In the genomic region with DNA sequence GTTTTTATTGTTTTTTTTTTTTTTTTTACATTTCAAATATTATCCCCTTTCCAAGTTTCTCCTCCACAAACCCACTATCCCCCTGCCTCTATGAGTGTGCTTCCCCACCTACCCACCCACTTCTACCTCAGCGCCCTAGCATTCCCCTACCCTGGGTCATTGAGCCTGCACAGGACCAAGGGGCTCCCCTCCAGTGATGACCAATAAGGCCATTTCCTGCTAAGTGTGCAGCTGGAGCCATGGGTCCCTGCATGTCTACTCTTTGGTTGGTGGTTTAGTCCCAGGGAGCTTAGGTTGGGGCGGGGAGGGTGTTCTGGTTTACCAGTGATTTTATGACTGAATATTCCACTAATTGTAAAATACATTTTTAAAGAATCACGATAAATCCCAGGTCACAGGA, we compare ENCODE assay signal across 8 mouse cellular contexts. TPM values are rescaled to one million over a fixed set of nuclear protein-coding genes. Genes with fewer than 3 reads are reported as not detected.
DNase-seq lines count a peak whose midpoint lies in the region; ATAC-seq and TF ChIP-seq lines count a peak whose summit lies in the region.
"Not testable (repeated sequence)": the region's sequence is repeated elsewhere in the genome, so short reads cannot be mapped to it uniquely, and the experiment has no call there.

No protein-coding gene starts in this region.

- H3K9me3 ChIP-seq in ES-Bruce4 (replicated peaks; ENCODE audit: control insufficient read depth, insufficient read depth, low read length, poor library complexity, severe bottlenecking); forebrain, embryonic 15.5 days; hindbrain, embryonic 10.5 days; kidney, postnatal 0 days (replicated peaks; ENCODE audit: low read length); liver, embryonic 15.5 days (replicated peaks); midbrain, embryonic 14.5 days (ENCODE audit: control insufficient read depth, low read length): not testable (repeated sequence)

- not testable (repeated sequence) for H3K27me3 ChIP-seq in ES-Bruce4 (ENCODE audit: control insufficient read depth, insufficient read depth, low read length, poor library complexity, severe bottlenecking); forebrain, embryonic 15.5 days; hindbrain, embryonic 10.5 days (ENCODE audit: insufficient read depth, poor library complexity, severe bottlenecking); kidney, postnatal 0 days (ENCODE audit: insufficient read depth, low read length); liver, embryonic 15.5 days; midbrain, embryonic 14.5 days (ENCODE audit: control insufficient read depth, insufficient read depth, low read length); spleen, adult 2 months (ENCODE audit: control insufficient read depth, insufficient read depth, low read length)

- H3K9ac ChIP-seq in ES-Bruce4 (ENCODE audit: low read depth, poor library complexity, severe bottlenecking) = peak overlapping the region; percentile 90
- H3K9ac ChIP-seq in forebrain, embryonic 15.5 days (replicated peaks) = peak overlapping the region; percentile 64
- H3K9ac ChIP-seq in kidney, postnatal 0 days (ENCODE audit: low read depth, low read length) = peak overlapping the region; percentile 75
- peak overlapping the region; percentile 72 for H3K9ac ChIP-seq in liver, embryonic 15.5 days
- H3K9ac ChIP-seq in midbrain, embryonic 14.5 days (replicated peaks; ENCODE audit: low read length) = peak overlapping the region; percentile 60

- not testable (repeated sequence) for TF ChIP-seq EP300 in ES-Bruce4 (IDR thresholded peaks at IDR 0.05; ENCODE audit: insufficient read depth, low read depth, low read length)

- H3K4me3 ChIP-seq in ES-Bruce4 (ENCODE audit: low read depth, low read length) = peak overlapping the region; percentile 100
- H3K4me3 ChIP-seq in forebrain, embryonic 15.5 days = peak overlapping the region; percentile 71
- H3K4me3 ChIP-seq in hindbrain, embryonic 10.5 days = peak overlapping the region; percentile 67
- H3K4me3 ChIP-seq in kidney, postnatal 0 days (replicated peaks; ENCODE audit: low read depth, low read length) = peak overlapping the region; percentile 61
- peak overlapping the region; percentile 74 for H3K4me3 ChIP-seq in liver, embryonic 15.5 days (replicated peaks)
- H3K4me3 ChIP-seq in midbrain, embryonic 14.5 days (replicated peaks; ENCODE audit: low read depth, low read length) = peak overlapping the region; percentile 54
- H3K4me3 ChIP-seq in spleen, adult 2 months (ENCODE audit: extremely low read depth, insufficient read depth, insufficient read length) = peak overlapping the region; percentile 72; the same call in 1 of the 2 replicates

- TF ChIP-seq POLR2A in ES-Bruce4 (IDR thresholded peaks at IDR 0.05; ENCODE audit: insufficient read depth, low read length); spleen, adult 2 months (IDR thresholded peaks at IDR 0.05; ENCODE audit: low read depth, low read length): not testable (repeated sequence)

- 0% methylated on average over 3 of the region's 3 CpGs for WGBS in forebrain, embryonic 15.5 days
- whole genome bisulfite sequencing in hindbrain, embryonic 10.5 days = 3% methylated on average over 3 of the region's 3 CpGs
- WGBS in kidney, postnatal 0 days = 2% methylated on average over 3 of the region's 3 CpGs
- WGBS in liver, embryonic 15.5 days (ENCODE audit: insufficient replicate concordance) = 2% methylated on average over 3 of the region's 3 CpGs
- 1% methylated on average over 3 of the region's 3 CpGs for WGBS in midbrain, embryonic 14.5 days
- 2% methylated on average over 3 of the region's 3 CpGs for WGBS in spleen, adult 2 months

- not testable (repeated sequence) for H3K36me3 ChIP-seq in ES-Bruce4 (ENCODE audit: control insufficient read depth, insufficient read depth, low read length, poor library complexity, severe bottlenecking); forebrain, embryonic 15.5 days; kidney, postnatal 0 days (ENCODE audit: insufficient read depth, low read length); liver, embryonic 15.5 days (replicated peaks); midbrain, embryonic 14.5 days (ENCODE audit: control insufficient read depth, insufficient read depth, low read length); spleen, adult 2 months (ENCODE audit: control insufficient read depth, insufficient read depth, low read length)
- H3K36me3 ChIP-seq in hindbrain, embryonic 10.5 days = peaks cover 14% of the 10 kb centered on the region; the same call in 1 of the 2 replicates

- peak; percentile 76 for ATAC-seq in forebrain, embryonic 15.5 days (replicated peaks)
- peak; percentile 79 for ATAC-seq in kidney, postnatal 0 days (replicated peaks; ENCODE audit: low FRiP score, low read depth)
- peak; percentile 69 for ATAC-seq in liver, embryonic 15.5 days (ENCODE audit: insufficient read depth)
- ATAC-seq in midbrain, embryonic 14.5 days (ENCODE audit: low FRiP score, low TSS enrichment) = peak; percentile 73

- H3K4me1 ChIP-seq in ES-Bruce4 (ENCODE audit: control insufficient read depth, insufficient read depth, low read length); forebrain, embryonic 15.5 days; hindbrain, embryonic 10.5 days (replicated peaks); kidney, postnatal 0 days (replicated peaks; ENCODE audit: insufficient read depth, low read length); liver, embryonic 15.5 days (replicated peaks); midbrain, embryonic 14.5 days (ENCODE audit: control insufficient read depth, insufficient read depth, low read length); spleen, adult 2 months (ENCODE audit: control insufficient read depth, insufficient read depth, insufficient read length): not testable (repeated sequence)

- not testable (repeated sequence) for TF ChIP-seq CTCF in ES-Bruce4 (IDR thresholded peaks at IDR 0.05; ENCODE audit: low read depth, low read length); kidney, postnatal 0 days (IDR thresholded peaks at IDR 0.05; ENCODE audit: low read depth); spleen, adult 2 months (IDR thresholded peaks at IDR 0.05; ENCODE audit: extremely low read depth, insufficient read depth, insufficient read length, insufficient replicate concordance)

- not testable (repeated sequence) for H3K27ac ChIP-seq in ES-Bruce4 (ENCODE audit: insufficient read depth, low read length); spleen, adult 2 months (ENCODE audit: insufficient read depth, low read length)
- H3K27ac ChIP-seq in forebrain, embryonic 15.5 days (replicated peaks) = peak overlapping the region; percentile 65
- peak overlapping the region; percentile 88 for H3K27ac ChIP-seq in hindbrain, embryonic 10.5 days
- peak overlapping the region; percentile 88 for H3K27ac ChIP-seq in kidney, postnatal 0 days
- H3K27ac ChIP-seq in liver, embryonic 15.5 days (replicated peaks) = peak overlapping the region; percentile 74; the same call in 1 of the 2 replicates
- peak overlapping the region; percentile 68 for H3K27ac ChIP-seq in midbrain, embryonic 14.5 days (replicated peaks; ENCODE audit: low read depth, low read length)

- DNase-seq in cerebellum, postnatal 36 days = peak; percentile 2
- peak; percentile 11 for DNase-seq in hindbrain, embryonic 10.5 days (ENCODE audit: low spot score)
- not testable (repeated sequence) for DNase-seq in kidney, postnatal 0 days (ENCODE audit: low spot score); midbrain, embryonic 14.5 days; spleen, adult 2 months (ENCODE audit: low read depth in 1 of 2, low spot score in 2 of 2)

- H3K4me2 ChIP-seq in forebrain, embryonic 15.5 days (replicated peaks) = peak overlapping the region; percentile 55
- peak overlapping the region; percentile 53 for H3K4me2 ChIP-seq in kidney, postnatal 0 days (ENCODE audit: low read length)
- peak overlapping the region; percentile 68 for H3K4me2 ChIP-seq in liver, embryonic 15.5 days
- peak overlapping the region; percentile 54 for H3K4me2 ChIP-seq in midbrain, embryonic 14.5 days (ENCODE audit: low read length)

RNA-seq across cellular contexts. Expression of gene CT030661.1, which starts 0.4 kb away (rescaled TPM):
- 18.9 and 24.6 TPM in 2 replicates for polyA plus RNA-seq in ES-Bruce4 (2011; ENCODE audit: insufficient read depth, insufficient read length, low read depth, missing spikeins)
- polyA plus RNA-seq in forebrain, embryonic 15.5 days (2015; fragmentation: Nextera tagmentation; extraction: Ambion mirVana) = 13.2 and 14.1 TPM in 2 replicates
- polyA plus RNA-seq in hindbrain, embryonic 10.5 days (2016; fragmentation: Nextera tagmentation; extraction: Ambion mirVana) = 6.1 and 8.3 TPM in 2 replicates
- 12.2 and 13.5 TPM in 2 replicates for polyA plus RNA-seq in kidney, postnatal 0 days (2015; fragmentation: Nextera tagmentation; extraction: Ambion mirVana)
- 2.6 and 3.2 TPM in 2 replicates for polyA plus RNA-seq in liver, embryonic 15.5 days (2015; fragmentation: Nextera tagmentation; extraction: Ambion mirVana)
- 15.2 and 16.4 TPM in 2 replicates for polyA plus RNA-seq in midbrain, embryonic 14.5 days (2014; fragmentation: Nextera tagmentation; extraction: Ambion mirVana)
- polyA plus RNA-seq in spleen, adult 2 months (2012; rRNA removed) = 0.36 and 0.37 TPM in 2 replicates

RNA-seq across cellular contexts. Expression of gene Zfp944, which starts 47.0 kb away (rescaled TPM):
- 11.0 and 14.3 TPM in 2 replicates for polyA plus RNA-seq in ES-Bruce4 (2011; ENCODE audit: insufficient read depth, insufficient read length, low read depth, missing spikeins)
- polyA plus RNA-seq in forebrain, embryonic 15.5 days (2015; fragmentation: Nextera tagmentation; extraction: Ambion mirVana) = 18.4 and 20.0 TPM in 2 replicates
- 9.6 and 13.5 TPM in 2 replicates for polyA plus RNA-seq in hindbrain, embryonic 10.5 days (2016; fragmentation: Nextera tagmentation; extraction: Ambion mirVana)
- polyA plus RNA-seq in kidney, postnatal 0 days (2015; fragmentation: Nextera tagmentation; extraction: Ambion mirVana) = 12.4 and 13.0 TPM in 2 replicates
- 5.0 and 5.2 TPM in 2 replicates for polyA plus RNA-seq in liver, embryonic 15.5 days (2015; fragmentation: Nextera tagmentation; extraction: Ambion mirVana)
- 15.8 and 17.0 TPM in 2 replicates for polyA plus RNA-seq in midbrain, embryonic 14.5 days (2014; fragmentation: Nextera tagmentation; extraction: Ambion mirVana)
- 1.7 and 2.4 TPM in 2 replicates for polyA plus RNA-seq in spleen, adult 2 months (2012; rRNA removed)

RNA-seq across cellular contexts. Expression of gene Zfp758, which starts 47.0 kb away (rescaled TPM):
- polyA plus RNA-seq in ES-Bruce4 (2011; ENCODE audit: insufficient read depth, insufficient read length, low read depth, missing spikeins) = 6.5 and 8.0 TPM in 2 replicates
- polyA plus RNA-seq in forebrain, embryonic 15.5 days (2015; fragmentation: Nextera tagmentation; extraction: Ambion mirVana) = 8.4 and 8.8 TPM in 2 replicates
- polyA plus RNA-seq in hindbrain, embryonic 10.5 days (2016; fragmentation: Nextera tagmentation; extraction: Ambion mirVana) = 7.6 and 7.8 TPM in 2 replicates
- 7.7 and 9.1 TPM in 2 replicates for polyA plus RNA-seq in kidney, postnatal 0 days (2015; fragmentation: Nextera tagmentation; extraction: Ambion mirVana)
- polyA plus RNA-seq in liver, embryonic 15.5 days (2015; fragmentation: Nextera tagmentation; extraction: Ambion mirVana) = 3.3 and 3.5 TPM in 2 replicates
- polyA plus RNA-seq in midbrain, embryonic 14.5 days (2014; fragmentation: Nextera tagmentation; extraction: Ambion mirVana) = 10.8 and 11.6 TPM in 2 replicates
- polyA plus RNA-seq in spleen, adult 2 months (2012; rRNA removed) = 0.59 and 0.63 TPM in 2 replicates
